Mouse (Mus musculus) urinary bladder, adult 18-20 months (tissue): ENCODE measurements around the gene Ppm1d.

Experiments
- DNase-seq, 2 experiments: peaks; one replicate each; pipeline ENCODE4 v3.0.0; 2022; ENCODE audit warnings: low spot score in 2 of 2, mixed read lengths in 2 of 2

Ppm1d gene

GRCm38 (mm10) chr11:85310713-85311574 is at the start of gene Ppm1d:
Ppm1d (plus strand) TSS chr11:85311244.
- peak; percentile 95 to 97 for DNase-seq

DNA sequence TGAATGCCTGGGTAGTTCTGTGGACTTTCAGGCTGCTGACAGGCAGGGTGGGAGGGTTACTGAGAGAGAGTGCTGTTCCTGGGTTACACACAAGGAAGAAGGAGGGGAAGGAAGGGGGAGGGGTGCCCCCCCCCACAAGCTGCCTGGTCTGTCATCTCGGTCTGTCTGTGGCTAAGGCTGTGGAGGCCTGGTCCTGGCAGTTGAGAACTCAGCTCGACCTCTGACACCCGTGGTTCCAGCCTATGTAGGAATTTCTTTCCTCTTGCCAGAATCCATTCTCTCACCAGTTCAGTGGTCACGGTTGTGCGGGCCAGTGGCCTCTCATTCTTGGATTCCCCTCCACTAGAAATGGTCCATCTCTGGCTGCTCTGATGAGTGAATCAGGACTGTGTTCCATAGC is 46.4 kb upstream of the Ppm1d start:
- DNase-seq = no peak

GRCm38 (mm10) chr11:85267393-85267792 is 43.7 kb upstream of the Ppm1d start:
- DNase-seq = no peak

- no peak for DNase-seq
Observed at GRCm38 (mm10) chr11:85270631-85271030, 40.4 kb upstream of the Ppm1d start.

DNA sequence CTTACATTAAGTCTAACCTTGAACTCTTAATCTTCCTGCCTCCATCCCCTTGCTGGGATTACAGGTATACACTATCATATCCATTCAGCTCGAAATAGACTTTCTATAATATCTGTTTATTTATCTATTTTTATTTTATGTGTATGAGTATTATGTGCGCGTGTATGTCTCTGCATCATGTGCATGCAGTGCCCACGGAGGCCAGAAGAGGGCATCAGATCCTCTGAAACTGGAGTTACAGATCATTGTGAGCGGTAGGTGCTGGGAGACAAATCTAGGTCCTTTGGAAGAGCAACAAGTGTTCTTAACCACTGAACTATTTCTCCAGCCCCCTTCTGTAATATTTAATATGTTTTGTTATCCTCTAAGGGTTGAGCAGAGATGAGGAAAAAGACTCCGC is 37.7 kb upstream of the Ppm1d start:
- no peak for DNase-seq

- DNase-seq = no peak
Observed at GRCm38 (mm10) chr11:85275151-85275550, 35.9 kb upstream of the Ppm1d start.

GRCm38 (mm10) chr11:85277609-85278008 is 33.4 kb upstream of the Ppm1d start:
- DNase-seq = no peak

DNA sequence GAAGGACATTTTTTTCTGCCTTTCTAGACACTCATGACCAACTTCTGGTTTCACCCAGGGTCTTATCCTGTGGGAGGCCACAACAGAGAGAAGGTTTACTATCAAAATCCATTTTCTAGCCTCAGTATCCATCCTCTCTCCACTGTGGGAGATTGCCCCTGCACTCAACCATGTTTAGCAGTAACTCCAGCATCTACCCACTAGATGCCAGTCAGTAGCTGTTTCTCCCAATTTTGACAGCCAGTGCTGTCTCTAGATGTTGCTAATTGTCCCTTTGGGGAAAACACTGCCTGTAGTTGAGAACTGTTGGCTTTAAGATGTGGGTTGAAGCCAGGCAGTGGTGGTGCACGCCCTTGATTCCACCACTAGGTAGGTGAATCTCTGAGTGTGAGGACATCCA is 32.9 kb upstream of the Ppm1d start:
- DNase-seq = no peak

DNA sequence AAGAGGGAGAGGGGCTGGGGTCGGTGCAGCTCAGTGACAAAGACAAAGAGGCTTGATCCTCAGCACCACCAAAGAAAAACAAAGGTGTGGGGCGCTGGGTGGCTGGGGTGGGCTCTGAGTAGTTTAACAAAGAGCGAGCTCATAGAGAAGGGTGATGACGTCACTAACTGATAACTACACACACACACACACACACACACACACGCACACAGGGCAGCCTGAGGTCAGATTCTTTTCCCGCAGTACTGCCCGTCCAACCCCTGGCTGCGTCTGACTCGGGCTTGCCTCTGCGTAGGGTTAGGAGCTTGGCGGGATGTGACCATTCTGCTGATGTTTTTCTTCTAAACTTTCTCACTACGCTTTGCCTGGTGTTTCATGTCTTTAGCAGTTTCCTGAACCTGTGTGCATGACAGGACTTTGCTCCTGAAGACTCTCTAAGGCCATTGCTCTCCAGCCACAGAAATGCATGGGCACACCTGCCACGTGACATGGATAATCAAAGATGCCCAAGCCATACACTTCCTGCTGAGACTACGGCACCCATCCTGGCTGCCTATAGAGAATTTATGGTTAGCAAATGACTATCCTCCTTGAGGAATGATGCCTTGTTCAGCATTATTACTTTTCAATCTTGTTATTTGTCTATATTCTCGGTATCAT is 29.7 kb upstream of the Ppm1d start:
- no peak for DNase-seq

DNA sequence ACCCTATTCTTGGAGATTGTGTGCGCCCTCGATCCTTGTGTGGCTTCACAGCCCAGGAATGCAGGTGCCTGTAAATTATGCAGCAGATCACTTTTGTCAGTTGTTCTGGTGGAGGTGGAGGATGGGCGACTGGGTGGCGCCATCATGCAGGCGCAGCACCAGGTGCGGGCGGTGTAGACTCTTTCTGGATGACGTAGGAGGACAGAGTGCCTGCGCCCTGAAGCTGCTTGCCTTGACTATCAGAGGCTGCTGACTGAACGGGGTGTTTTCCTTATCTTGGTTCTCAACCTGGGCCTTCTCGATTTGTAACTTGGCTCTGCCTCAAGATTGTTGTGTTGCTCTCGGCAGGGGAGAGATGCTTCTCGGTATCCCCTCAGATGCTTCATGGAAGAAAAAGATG is 13.1 kb upstream of the Ppm1d start:
- DNase-seq = no peak

DNA sequence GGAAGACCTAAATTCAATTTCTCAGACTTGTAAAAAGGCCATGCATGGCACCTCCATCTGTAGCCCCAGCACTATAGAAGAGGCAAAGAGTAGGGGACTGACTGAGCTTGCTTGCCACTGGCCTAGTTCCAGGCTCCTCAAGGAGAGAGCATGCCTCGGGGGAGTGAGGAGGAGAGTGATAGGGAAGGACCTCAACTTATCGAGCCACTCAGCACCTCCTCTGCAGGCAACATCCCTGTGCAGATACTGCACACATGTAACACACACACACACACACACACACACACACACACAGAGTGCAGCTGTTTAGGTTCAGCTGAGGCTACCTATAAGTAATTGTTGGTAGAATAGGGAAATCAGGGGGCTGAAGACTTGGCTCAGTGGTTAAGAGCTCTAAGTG is 11.2 kb upstream of the Ppm1d start:
- no peak for DNase-seq

GRCm38 (mm10) chr11:85301161-85301560 is 9.9 kb upstream of the Ppm1d start:
- no peak for DNase-seq

- no peak for DNase-seq
Observed at GRCm38 (mm10) chr11:85301836-85302235, 9.2 kb upstream of the Ppm1d start.

DNA sequence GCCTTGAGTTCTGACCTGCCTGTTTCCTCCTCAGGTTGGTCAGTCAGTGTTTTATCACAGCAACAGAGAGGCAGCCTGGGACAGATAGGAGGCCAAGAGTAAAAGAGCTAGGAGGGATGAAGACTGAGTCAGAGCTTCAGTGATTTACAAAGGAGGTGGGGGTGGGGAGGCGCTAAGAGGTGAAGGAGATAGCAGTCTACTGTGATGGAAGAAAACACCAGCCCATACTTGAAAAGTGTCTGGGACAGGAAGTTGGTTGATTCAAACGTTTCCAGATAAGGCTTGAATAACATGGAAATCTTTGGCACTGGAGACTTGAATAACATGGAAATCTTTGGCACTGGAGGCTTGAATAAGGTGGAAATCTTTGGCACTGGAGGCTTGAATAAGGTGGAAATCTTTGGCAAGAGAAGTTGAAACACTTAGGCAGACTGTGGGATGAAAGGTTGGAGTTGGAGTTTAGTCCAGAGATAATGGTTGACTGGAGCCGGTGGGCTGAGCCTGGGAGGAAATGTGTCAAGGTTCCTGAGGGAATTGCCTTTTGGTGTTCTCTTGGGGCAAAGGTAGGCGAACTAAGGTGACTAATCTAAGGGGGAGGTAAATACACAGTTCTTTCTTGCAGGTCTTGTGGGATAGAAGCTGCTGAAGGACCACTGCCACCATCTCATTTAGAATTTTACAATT is 4.3 kb upstream of the Ppm1d start:
- no peak for DNase-seq

GRCm38 (mm10) chr11:85308799-85309198 is 2.2 kb upstream of the Ppm1d start:
- no peak for DNase-seq

GRCm38 (mm10) chr11:85310407-85310712 is 684 bp upstream of the Ppm1d start:
- no peak for DNase-seq

GRCm38 (mm10) chr11:85311645-85312490 is 824 bp downstream of the Ppm1d start:
- DNase-seq = peak; percentile 7 to 50

DNA sequence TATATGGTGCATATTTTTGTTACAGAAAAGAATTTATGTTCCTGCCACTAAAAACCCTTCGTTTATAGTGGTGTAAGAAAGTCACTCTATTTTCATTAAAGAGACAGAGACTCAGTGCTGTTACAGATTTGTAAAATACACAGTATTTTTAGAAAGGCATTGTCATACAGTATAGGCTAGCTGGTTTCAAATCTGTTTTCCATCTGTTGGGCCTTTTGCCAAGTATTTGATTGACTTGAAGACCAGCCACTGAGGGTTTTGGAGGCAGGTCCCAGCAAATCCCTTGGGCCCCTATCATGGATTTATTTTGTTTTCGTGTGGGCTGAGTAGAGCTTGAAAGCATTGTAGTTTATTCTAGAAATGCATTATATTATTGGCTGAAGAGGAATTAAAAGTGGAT is 1.8 kb downstream of the Ppm1d start:
- DNase-seq = peak; percentile 30 to 48

DNA sequence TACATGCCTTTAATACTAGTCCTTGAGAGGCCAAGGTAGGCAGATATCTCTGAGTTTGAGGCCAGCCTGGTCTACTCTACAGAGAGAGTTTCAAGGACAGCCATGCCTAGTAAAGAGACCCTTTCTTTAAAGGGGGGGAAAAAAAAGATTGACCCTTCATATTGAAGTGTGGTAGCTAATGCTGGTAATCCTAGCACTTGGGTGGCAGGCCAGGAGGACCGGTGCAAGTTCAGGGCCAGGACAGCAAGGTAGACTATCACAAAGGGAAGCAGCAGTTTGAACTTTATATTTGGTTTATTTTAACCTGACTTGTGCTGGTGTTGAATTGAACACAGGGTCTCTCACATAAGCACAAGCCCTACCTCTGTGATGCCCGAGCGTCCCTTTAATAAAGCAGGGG is 2.3 kb downstream of the Ppm1d start:
- DNase-seq = no peak

GRCm38 (mm10) chr11:85323567-85324330 is 12.7 kb downstream of the Ppm1d start:
- DNase-seq = no peak

- no peak for DNase-seq
Observed at GRCm38 (mm10) chr11:85328717-85329116, 17.7 kb downstream of the Ppm1d start.
